Mouse (Mus musculus): Measurements from ENCODE around the gene Krtap3-3. TPM values are rescaled to one million over a fixed set of nuclear protein-coding genes. Genes with fewer than 3 reads are reported as not detected.

Krtap3-3 gene
- polyA plus RNA-seq, 1 experiment from 2014 or later, result 0.33 TPM

Other genes starting within 250 kb of the Krtap3-3 start
- gene Krt25, start 227.9 kb downstream of the Krtap3-3 start, polyA plus RNA-seq (2015; fragmentation: Nextera tagmentation; extraction: Ambion mirVana), result 0.35 and 0.39 TPM in 2 replicates
- not detected in 2 replicates for gene Krt26, start 212.9 kb downstream of the Krtap3-3 start, polyA plus RNA-seq (2015; fragmentation: Nextera tagmentation; extraction: Ambion mirVana)
- 0.09 and 0.23 TPM in 2 replicates for gene Krt27, start 199.8 kb downstream of the Krtap3-3 start, polyA plus RNA-seq (2015; fragmentation: Nextera tagmentation; extraction: Ambion mirVana)
- 0.27 and 0.30 TPM in 2 replicates for gene Krt28, start 176.0 kb downstream of the Krtap3-3 start, polyA plus RNA-seq (2015; fragmentation: Nextera tagmentation; extraction: Ambion mirVana)
- gene Krt10, start 161.5 kb downstream of the Krtap3-3 start, polyA plus RNA-seq (2015; fragmentation: Nextera tagmentation; extraction: Ambion mirVana), result 44.9 and 47.3 TPM in 2 replicates
- gene Krt12, start 128.6 kb downstream of the Krtap3-3 start, polyA plus RNA-seq (2015; fragmentation: Nextera tagmentation; extraction: Ambion mirVana), result 0.52 and 0.63 TPM in 2 replicates
- gene Krt20, start 112.7 kb downstream of the Krtap3-3 start, polyA plus RNA-seq (2015; fragmentation: Nextera tagmentation; extraction: Ambion mirVana), result 1.6 TPM in 2 replicates
- 1.8 and 2.4 TPM in 2 replicates for gene Krt23, start 57.7 kb downstream of the Krtap3-3 start, polyA plus RNA-seq (2015; fragmentation: Nextera tagmentation; extraction: Ambion mirVana)
- gene Krt39, start 29.5 kb downstream of the Krtap3-3 start, polyA plus RNA-seq (2015; fragmentation: Nextera tagmentation; extraction: Ambion mirVana), result not detected in 2 replicates
- not detected in 2 replicates for gene Krt40, start 7.7 kb downstream of the Krtap3-3 start, polyA plus RNA-seq (2015; fragmentation: Nextera tagmentation; extraction: Ambion mirVana)
- gene Krtap3-2, start 6.0 kb upstream of the Krtap3-3 start, polyA plus RNA-seq (2015; fragmentation: Nextera tagmentation; extraction: Ambion mirVana), result not detected in 2 replicates
- not detected in 2 replicates for gene Gm11939, start 8.6 kb upstream of the Krtap3-3 start, polyA plus RNA-seq (2015; fragmentation: Nextera tagmentation; extraction: Ambion mirVana)
- not detected in 2 replicates for gene Krtap3-1, start 15.8 kb upstream of the Krtap3-3 start, polyA plus RNA-seq (2015; fragmentation: Nextera tagmentation; extraction: Ambion mirVana)
- gene Krtap1-5, start 30.2 kb upstream of the Krtap3-3 start, polyA plus RNA-seq (2015; fragmentation: Nextera tagmentation; extraction: Ambion mirVana), result not detected in 2 replicates
- not detected in 2 replicates for gene Krtap1-4, start 32.8 kb upstream of the Krtap3-3 start, polyA plus RNA-seq (2015; fragmentation: Nextera tagmentation; extraction: Ambion mirVana)
- not detected in 2 replicates for gene Krtap1-3, start 40.5 kb upstream of the Krtap3-3 start, polyA plus RNA-seq (2015; fragmentation: Nextera tagmentation; extraction: Ambion mirVana)
- gene Krtap9-3, start 47.2 kb upstream of the Krtap3-3 start, polyA plus RNA-seq (2015; fragmentation: Nextera tagmentation; extraction: Ambion mirVana), result not detected in 2 replicates
- not detected in 2 replicates for gene Gm11938, start 52.4 kb upstream of the Krtap3-3 start, polyA plus RNA-seq (2015; fragmentation: Nextera tagmentation; extraction: Ambion mirVana)
- not detected in 2 replicates for gene Gm11937, start 59.3 kb upstream of the Krtap3-3 start, polyA plus RNA-seq (2015; fragmentation: Nextera tagmentation; extraction: Ambion mirVana)
- not detected in 2 replicates for gene Krtap2-4, start 64.0 kb upstream of the Krtap3-3 start, polyA plus RNA-seq (2015; fragmentation: Nextera tagmentation; extraction: Ambion mirVana)
- gene Gm11562, start 69.6 kb upstream of the Krtap3-3 start, polyA plus RNA-seq (2015; fragmentation: Nextera tagmentation; extraction: Ambion mirVana), result 0.27 TPM in 1 of 2 replicates, not detected in the other
- not detected in 2 replicates for gene Krtap4-1, start 77.4 kb upstream of the Krtap3-3 start, polyA plus RNA-seq (2015; fragmentation: Nextera tagmentation; extraction: Ambion mirVana)
- gene Krtap4-2, start 84.2 kb upstream of the Krtap3-3 start, polyA plus RNA-seq (2015; fragmentation: Nextera tagmentation; extraction: Ambion mirVana), result not detected in 2 replicates
- not detected in 2 replicates for gene Krtap4-7, start 93.2 kb upstream of the Krtap3-3 start, polyA plus RNA-seq (2015; fragmentation: Nextera tagmentation; extraction: Ambion mirVana)
- gene Gm11555, start 99.4 kb upstream of the Krtap3-3 start, polyA plus RNA-seq (2015; fragmentation: Nextera tagmentation; extraction: Ambion mirVana), result not detected in 2 replicates
- gene Gm11563, start 108.1 kb upstream of the Krtap3-3 start, polyA plus RNA-seq (2015; fragmentation: Nextera tagmentation; extraction: Ambion mirVana), result not detected in 2 replicates
- gene Krtap4-6, start 115.1 kb upstream of the Krtap3-3 start, polyA plus RNA-seq (2015; fragmentation: Nextera tagmentation; extraction: Ambion mirVana), result not detected in 2 replicates
- gene Gm14190, start 139.9 kb upstream of the Krtap3-3 start, polyA plus RNA-seq (2015; fragmentation: Nextera tagmentation; extraction: Ambion mirVana), result not detected in 2 replicates
- not detected in 2 replicates for gene Gm14180, start 183.4 kb upstream of the Krtap3-3 start, polyA plus RNA-seq (2015; fragmentation: Nextera tagmentation; extraction: Ambion mirVana)
- gene Gm11595, start 222.0 kb upstream of the Krtap3-3 start, polyA plus RNA-seq (2015; fragmentation: Nextera tagmentation; extraction: Ambion mirVana), result not detected in 2 replicates
- gene Krtap4-8, start 229.8 kb upstream of the Krtap3-3 start, polyA plus RNA-seq (2015; fragmentation: Nextera tagmentation; extraction: Ambion mirVana), result not detected in 2 replicates
- not detected in 2 replicates for gene Krtap4-9, start 234.3 kb upstream of the Krtap3-3 start, polyA plus RNA-seq (2015; fragmentation: Nextera tagmentation; extraction: Ambion mirVana)
- not detected in 2 replicates for gene Gm11596, start 242.6 kb upstream of the Krtap3-3 start, polyA plus RNA-seq (2015; fragmentation: Nextera tagmentation; extraction: Ambion mirVana)
- not detected in 2 replicates for gene Gm11569, start 248.1 kb upstream of the Krtap3-3 start, polyA plus RNA-seq (2015; fragmentation: Nextera tagmentation; extraction: Ambion mirVana)